10 mouse cellular contexts compared by ENCODE assay signal in the genomic region with DNA sequence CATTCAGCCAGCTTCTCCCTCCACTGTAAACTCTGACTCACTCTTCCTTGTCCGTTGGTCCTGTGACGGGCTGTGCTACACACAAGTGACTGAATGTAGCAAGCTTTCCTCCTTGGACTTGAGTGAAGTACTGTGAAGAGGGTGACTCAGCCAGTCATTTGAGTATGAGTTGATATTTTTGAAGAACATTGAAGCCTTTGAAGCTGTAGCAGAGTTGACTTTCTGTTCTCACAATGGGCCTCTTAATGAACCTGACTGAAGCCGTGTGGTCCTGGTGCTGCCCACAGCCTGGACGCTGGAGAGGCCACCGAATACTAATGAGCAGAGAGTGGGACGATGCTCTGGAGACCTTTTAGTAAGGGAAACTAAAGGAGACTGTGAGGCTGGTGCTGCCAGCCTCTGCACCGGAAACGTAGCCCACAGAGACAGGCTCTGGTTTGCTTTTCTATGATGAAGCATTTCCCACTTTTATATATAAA.
DNase-seq lines count a peak whose midpoint lies in the region; TF ChIP-seq lines count a peak whose summit lies in the region.
"Had no signal": no experiment of that assay in that cellular context is flagged by ENCODE, and none has a peak within 500 bp of the region (broad histone marks: within the 10 kb centered on the region; RNA-seq: fewer than 3 reads in every experiment).

No protein-coding gene starts in this region.

- WGBS in lung, adult 2 months = 54% methylated on average over 8 of the region's 8 CpGs
- 79% methylated on average over 8 of the region's 8 CpGs for WGBS in small intestine, adult 2 months

- H3K4me3 ChIP-seq in lung, adult 2 months (replicated peaks; ENCODE audit: extremely low read depth, low read depth, low read length) = no peak overlapping the region
- H3K4me3 ChIP-seq in small intestine, adult 2 months (ENCODE audit: low read depth, low read length) = no peak overlapping the region
- H3K4me3 ChIP-seq: embryonic facial prominence, embryonic 13.5 days had no signal

- TF ChIP-seq CTCF in lung, adult 2 months (IDR thresholded peaks at IDR 0.05; ENCODE audit: insufficient read depth, low read length) = no peak
- TF ChIP-seq CTCF in small intestine, adult 2 months (IDR thresholded peaks at IDR 0.05; ENCODE audit: extremely low read depth, insufficient read length, insufficient replicate concordance, low read depth, low read length) = no peak

- H3K27me3 ChIP-seq in small intestine, adult 2 months (ENCODE audit: control insufficient read depth, insufficient read depth, low read length) = no peaks in the 10 kb centered on the region
- H3K27me3 ChIP-seq: embryonic facial prominence, embryonic 13.5 days had no signal

- H3K27ac ChIP-seq in small intestine, adult 2 months (ENCODE audit: insufficient read depth, low read depth, low read length) = peak overlapping the region; percentile 68
- H3K27ac ChIP-seq: embryonic facial prominence, embryonic 13.5 days; liver, embryonic 14.5 days had no signal

- TF ChIP-seq POLR2A in lung, adult 2 months (IDR thresholded peaks at IDR 0.05; ENCODE audit: borderline replicate concordance, extremely low read depth, low read depth, low read length) = no peak
- no peak for TF ChIP-seq POLR2A in small intestine, adult 2 months (IDR thresholded peaks at IDR 0.05; ENCODE audit: low read depth, low read length)

- peaks cover 61% of the 10 kb centered on the region for H3K36me3 ChIP-seq in small intestine, adult 2 months (ENCODE audit: control insufficient read depth, insufficient read depth, low read length)

- DNase-seq in adrenal gland, adult 2 months = peak; percentile 33
- DNase-seq in adrenal gland, postnatal 10 days = no peak
- DNase-seq in right cerebral cortex, adult 18-20 months = peak; percentile 71
- no peak for DNase-seq in right cerebral cortex, postnatal 25 days
- DNase-seq in lung, adult 2 months = peak; percentile 57
- DNase-seq in cerebellum, adult 9-11 months = no peak
- no peak for DNase-seq in heart, postnatal 4 days

- H3K4me1 ChIP-seq in lung, adult 2 months (ENCODE audit: control insufficient read depth, insufficient read depth, low read length) = peaks cover 6% of the 10 kb centered on the region; the same call in 1 of the 2 replicates
- H3K4me1 ChIP-seq in small intestine, adult 2 months (ENCODE audit: control insufficient read depth, insufficient read depth, insufficient read length, low read length) = no peaks in the 10 kb centered on the region
- H3K4me1 ChIP-seq: embryonic facial prominence, embryonic 13.5 days had no signal

Comparison
In these comparisons a context has a peak if more than half of its experiments do, and no peak if none do; other contexts are left out.
1. DNase-seq: peak in adrenal gland, adult 2 months (single experiment), right cerebral cortex, adult 18-20 months (single experiment) and lung, adult 2 months (single experiment); none in adrenal gland, postnatal 10 days (single experiment), right cerebral cortex, postnatal 25 days (single experiment), cerebellum, adult 9-11 months (single experiment) and heart, postnatal 4 days (single experiment).